Mouse (Mus musculus) 3134 (cell line): Measurements from ENCODE around the gene Gm11034.

Experiments used
- DNase-seq: peaks from one replicate; pipeline ENCODE4 v3.0.0-alpha.2; 2011; ENCODE audit warnings: low spot score; ENCODE audit not compliant: insufficient read length; ENCODE audit errors: extremely low read depth

The Gm11034 gene

DNA sequence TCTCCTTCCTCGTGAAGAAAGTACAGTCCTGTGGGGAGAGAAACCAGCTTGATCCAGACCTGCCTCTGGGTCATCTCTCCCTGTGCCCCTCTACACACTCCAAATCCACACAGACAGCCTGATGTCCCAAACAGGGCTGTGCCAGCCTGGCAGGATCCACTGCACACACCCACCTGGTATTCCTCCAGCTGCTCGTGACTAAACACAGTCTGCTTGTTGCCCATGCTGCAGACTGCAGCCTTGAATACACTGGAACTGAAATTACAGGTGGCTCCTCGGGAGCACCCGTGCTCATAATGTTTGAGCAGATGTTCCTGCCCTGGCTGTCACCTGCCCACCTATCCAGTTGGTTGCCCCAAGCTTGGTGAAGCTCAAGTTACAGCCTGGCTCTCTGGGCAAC lies 685 bp downstream of the Gm11034 start, which contains the start of gene Cib3:
Gene Cib3, minus strand, starts transcription at position 87 of the 400 bp plus-strand sequence.
- no peak for DNase-seq

DNA sequence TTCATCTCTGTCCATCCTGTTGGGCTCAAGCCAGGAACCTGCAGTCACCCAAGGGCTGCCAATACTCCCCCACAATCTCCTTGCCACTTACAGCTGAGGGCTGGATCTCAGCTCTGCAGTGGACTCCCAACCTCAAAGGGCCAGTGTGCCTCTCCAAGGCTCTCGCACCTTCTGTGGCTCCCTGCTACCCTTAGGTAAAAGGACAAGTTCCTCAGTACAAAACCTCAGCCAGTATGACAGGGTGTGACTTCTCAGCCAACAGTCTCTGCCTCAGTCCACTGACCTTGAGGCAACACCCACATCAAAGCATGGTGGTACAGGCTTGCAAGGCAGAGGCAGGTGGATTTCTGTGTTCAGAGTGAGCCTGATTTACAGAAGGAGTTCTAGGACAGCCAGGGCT lies 1.6 kb downstream of the Gm11034 start:
- no peak for DNase-seq

DNA sequence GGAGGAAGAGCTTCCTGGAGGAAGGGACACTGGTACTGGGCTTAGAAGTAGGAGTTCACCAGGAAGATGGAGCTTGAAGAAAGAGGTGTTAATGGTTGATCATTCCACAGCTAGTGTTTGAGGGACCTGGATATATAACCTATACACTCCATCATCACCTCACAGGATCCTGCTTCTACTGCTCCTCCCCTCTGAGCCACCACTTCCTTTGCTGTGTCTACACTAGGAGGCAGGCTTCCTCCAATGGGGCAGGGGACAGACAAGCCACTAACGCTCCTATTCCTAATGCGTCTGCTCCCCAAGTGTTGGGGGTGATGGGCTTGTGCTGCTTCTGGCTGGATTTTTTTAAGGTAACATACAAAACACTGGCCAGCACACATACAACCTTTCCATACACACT lies 2.7 kb downstream of the Gm11034 start:
- DNase-seq: no peak

DNA sequence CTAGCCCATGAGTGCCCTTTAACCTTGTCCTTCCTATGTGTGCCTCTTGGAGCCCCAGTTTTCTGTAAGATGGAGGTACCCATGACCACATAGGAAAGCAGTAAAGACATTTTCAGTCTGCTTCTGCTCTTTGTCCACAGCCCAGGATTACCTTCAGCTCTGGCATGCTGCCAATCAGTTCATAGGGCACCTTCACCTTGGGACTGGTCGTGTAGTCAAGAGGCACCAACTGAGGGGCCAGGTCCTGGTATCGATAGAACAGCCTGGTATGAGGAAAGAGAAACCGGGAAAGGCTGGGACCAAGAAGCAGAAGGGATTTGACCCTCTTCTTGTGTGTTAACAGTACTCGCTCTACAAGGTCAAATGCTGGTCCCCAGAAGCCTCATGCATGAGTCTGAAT lies 3.2 kb downstream of the Gm11034 start:
- DNase-seq: no peak

DNA sequence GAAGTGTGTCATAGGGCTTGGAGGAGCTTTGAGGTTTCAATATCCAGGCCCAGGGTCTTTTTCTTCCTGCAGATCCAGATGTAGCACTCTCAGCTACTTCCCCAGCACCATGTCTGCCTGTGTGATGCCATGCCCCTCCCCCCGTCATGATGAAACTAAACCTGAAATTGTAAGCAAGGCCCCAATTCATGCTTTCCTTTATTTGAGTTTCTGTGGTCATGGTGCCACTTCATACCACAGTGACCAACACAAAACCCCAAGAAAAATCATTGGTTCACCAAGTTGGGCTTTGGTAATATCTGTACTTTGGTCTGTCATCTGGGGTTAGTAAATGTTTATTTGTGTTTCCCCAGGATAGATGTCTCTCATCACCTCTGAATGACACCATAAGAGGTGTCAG lies 4.9 kb downstream of the Gm11034 start:
- DNase-seq: no peak

DNA sequence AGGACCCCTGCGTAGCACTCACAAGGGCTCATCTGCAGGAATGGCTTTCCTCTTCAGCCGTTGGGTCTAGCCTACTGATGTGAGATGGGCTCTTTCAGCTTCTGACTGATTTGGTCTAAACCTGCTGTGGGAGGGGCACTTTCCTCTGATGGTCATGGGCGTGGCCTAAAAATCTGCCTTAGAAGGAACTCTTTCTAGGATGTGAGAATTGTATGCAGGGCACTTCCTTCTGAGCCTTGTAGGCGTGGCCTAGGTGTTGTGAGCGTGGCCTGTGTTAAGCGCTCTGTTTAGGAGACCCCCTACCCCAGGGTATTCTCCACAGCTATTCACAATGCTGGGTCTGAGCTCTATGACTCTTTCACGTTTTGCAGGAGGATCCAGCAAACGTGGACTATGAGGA lies 15.4 kb downstream of the Gm11034 start:
- DNase-seq: no peak

DNA sequence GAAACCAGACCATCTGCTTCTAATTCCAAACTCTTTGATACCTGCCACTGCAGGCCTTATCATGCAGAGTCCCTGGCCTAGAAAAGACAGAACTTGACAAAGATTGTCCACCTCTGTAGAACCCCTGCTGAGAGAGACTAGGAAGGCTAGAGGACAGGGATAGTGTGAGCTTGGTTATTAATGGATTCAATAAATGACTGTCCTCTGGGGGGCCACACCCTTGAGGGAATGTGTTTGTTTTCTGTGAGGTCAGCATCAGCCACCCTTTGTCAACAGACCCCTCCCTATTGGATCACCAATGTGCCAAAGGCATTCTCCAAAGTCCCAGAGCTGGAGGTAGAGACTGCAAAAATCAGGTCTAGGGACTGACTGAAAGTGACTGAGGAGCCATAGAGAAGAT lies 21.4 kb downstream of the Gm11034 start:
- DNase-seq: no peak

DNA sequence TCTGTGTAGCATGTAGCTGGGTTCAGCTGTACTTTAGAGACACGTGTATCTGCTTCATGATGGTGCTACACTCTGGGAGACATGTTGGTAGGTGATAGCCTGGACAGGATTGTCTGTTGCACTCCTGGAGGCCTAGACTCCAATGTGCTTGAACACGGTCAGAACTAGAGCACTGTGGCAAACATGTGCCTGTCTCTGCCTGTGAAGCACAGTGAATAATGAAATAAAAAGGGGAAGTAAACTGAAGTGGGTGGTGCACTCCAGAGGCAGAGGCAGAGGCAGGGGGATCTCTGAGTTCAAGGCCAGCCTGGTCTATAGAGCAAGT lies 23.3 kb downstream of the Gm11034 start:
- DNase-seq: no peak

DNA sequence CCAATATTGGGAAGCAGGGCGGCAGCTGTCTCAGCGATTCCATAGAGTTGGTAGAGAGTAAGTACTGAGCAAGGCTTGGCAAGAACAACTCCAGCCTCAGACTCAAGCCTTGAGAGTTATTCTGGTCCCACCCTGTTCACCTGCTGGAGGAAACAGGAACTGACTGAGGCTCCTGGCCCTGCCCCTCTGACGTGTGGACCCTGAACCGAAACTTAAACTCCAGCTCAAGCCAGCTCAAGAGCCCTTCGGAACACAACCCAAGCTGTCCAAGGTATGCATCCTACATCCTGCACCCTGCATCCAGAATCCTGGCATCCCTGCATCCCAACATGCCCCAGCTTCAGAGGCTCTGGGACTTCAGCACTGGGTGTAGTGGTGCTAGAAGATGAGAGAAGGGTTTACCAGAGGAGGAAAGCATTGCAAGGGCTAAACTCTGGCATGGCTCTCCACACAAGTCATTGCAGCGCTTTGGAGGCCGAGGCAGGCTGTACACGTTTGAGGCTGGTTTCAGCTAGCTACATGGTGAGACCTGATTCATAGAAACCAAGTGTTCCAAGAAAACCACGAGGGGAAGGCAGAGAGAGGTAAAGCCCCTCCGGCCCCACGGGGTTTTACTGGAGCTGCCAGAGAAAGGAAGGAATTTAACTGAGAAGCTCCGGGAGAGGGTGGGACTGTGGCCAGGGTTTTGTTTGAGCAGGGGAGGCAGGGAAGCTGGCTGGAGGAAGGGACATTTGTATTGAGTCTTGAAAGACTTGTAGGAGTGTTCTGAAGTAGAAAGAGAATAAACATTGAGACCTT lies 23.8 kb downstream of the Gm11034 start, which contains the start of gene Hsh2d:
Gene Hsh2d, plus strand, starts transcription at position 222 of the 798 bp plus-strand sequence.
- no peak for DNase-seq

DNA sequence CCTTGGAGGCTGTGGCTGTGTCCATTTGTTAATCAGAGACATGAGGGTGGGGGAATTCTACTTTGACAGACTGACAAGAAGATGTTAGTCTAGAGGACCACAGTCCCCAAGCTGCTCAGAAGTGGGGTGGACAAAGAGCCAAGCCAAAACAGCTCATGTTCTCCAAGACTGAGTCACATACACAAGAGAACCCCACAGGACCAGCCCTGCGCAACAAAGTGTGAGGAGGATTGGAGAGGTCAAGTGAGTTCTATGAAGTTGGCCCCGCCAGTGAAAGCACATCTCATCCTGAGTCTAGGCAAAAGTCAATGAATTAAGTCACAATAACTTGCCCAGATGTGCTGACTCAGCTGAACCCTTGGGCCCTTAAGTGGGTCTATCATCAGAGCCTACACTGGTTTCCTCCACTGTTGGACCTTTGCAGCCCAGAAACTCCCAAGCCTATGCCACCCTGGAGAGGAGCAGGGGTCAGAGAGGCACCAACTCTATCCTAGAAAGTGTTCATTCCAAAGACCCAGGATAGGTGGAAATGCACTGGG lies 25.6 kb downstream of the Gm11034 start:
- DNase-seq: no peak

DNA sequence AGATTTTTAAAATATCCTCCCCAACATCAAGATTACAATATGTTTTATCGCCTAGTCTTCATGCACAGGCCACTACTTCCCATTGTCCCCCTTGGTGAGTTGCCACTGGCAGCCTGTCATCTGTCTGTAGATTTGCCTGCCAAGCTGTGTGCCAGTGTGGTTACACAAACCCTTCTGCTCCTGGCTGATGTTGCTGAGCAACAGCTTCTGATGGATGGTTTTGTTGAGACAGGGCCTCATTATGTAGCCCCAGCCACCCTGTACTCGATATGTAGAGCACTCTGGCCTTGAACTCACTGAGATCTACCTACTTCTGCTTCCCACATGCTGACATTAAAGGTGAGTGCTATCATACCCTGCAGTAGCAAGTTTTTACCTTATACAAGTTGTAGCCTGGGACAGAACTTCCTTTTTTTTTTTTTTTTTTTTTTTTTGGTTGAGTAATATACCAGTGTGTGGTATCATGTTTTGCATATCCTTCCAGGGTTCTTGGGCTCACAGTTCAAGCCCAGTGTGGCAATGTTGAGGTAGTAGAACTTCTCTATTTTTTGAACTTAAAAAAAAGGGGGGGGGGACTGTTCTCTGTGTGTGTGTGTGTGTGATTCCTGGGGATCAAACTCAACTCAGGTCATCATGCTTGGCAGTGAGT lies 29.8 kb downstream of the Gm11034 start:
- DNase-seq: no peak

DNA sequence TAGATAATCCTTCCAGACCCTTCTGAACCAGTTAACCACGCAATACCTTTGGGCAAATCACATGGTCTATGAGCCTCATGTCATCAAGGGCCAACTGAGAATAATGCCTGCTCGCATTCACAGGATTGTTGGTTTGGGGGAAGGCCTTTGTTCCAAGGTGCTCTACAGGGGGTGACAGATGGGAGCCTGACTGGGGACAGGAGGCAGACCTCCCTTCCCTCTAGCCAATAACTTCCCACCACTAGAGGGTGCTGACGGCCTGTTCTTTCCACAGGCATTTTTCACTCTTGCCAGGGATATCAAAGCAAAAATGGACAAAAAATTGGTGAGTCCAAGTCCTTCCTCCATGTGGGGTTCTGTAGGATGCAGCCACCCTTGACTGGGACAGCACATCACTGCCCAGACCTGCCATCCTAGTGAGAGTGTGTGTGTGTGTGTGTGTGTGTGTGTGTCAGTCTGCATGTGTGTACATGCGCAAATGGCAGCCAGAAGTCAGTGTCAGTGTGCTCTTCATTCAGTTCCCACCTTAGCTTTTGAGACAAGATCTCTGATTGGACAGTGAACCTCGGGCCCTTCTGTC lies 36.0 kb downstream of the Gm11034 start:
- DNase-seq: no peak

DNA sequence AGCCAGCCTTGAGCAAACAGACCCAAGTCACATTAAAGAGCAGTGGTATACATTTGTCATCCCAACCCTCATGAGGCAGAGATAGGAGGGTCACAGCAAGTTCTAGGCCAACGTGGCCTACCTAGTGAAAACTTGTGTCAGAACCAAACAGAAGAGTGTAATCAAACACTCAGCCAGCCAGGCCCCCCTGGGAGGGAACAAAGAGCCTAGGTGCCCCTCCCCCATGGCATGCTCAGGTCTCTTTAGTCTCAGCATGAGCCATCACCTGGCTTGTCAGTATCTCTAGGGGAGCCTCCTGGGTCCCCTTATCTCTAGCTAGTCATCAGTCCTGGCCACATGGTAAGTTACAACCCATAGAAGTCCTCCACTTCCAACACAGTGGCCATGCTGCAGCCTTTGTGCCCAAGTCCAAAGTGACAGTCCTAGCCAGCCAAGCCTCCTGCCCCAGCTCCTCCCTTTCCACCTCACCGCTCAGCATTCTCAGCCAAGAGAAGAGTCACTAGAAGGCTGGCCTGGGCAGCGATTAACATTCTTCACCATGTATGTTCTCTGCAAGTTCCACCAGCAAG lies 43.7 kb downstream of the Gm11034 start:
- DNase-seq: no peak

DNA sequence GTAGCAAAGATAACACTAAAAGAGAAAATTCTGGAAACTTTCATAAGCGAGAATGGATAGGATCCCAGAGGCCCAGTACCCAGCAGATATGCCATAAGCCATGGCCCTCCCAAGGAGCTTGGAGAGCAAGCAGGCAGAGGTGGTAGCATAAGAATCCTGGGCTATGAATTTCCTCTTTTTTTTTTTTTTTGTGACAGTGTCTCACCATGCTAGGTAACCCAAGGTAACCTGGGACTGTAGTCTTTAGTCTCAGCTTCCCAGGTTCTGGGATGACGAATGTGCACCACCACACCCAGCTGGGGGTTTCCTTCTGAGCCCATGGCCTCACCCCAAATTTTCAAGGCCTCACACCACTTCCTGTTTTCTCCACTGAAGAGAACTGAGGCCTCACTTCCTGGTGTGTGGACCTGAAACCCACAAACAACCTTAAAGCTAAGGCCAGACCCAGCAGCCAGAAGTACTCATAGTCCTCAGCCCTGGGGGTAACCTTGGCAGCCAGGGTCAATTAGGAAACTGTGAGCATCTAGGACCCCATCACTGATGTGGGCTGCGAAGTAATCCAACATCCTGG lies 44.3 kb downstream of the Gm11034 start:
- no peak for DNase-seq
